Mouse (Mus musculus): ENCODE measurements around the gene Mccc1.

GRCm38 (mm10) chr3:35940047-35940446 is 60.4 kb downstream of the Mccc1 start:
- TF ChIP-seq CTCF (IDR thresholded peaks at IDR 0.05; ENCODE audit: extremely low read depth, insufficient read depth, insufficient read length, insufficient replicate concordance) (no peak), POLR2A (IDR thresholded peaks at IDR 0.05; ENCODE audit: low read depth, low read length) (no peak)

Data from spleen, adult 2 months (tissue).